Mouse (Mus musculus): ENCODE data around the gene Aven.

Gene Aven

GRCm38 (mm10) chr2:112676721-112677120, 184.0 kb downstream of the Aven start:
- no peak for DNase-seq

GRCm38 (mm10) chr2:112677246-112677645, 184.5 kb downstream of the Aven start:
- no peak for DNase-seq

- DNase-seq, result no peak
These were observed 189.1 kb downstream of the Aven start for GRCm38 (mm10) chr2:112681817-112682216.
